Mouse (Mus musculus) cerebellum, postnatal 36 days (tissue): ENCODE results near the gene Cfap70.

Experiments
- DNase-seq, 2 experiments: peaks; one replicate each; pipeline ENCODE4 v3.0.0; 2021 to 2022; ENCODE audit warnings: mixed read lengths in 2 of 2

The Cfap70 gene

GRCm38 (mm10) chr14:20451765-20452331 is at the start of gene Cfap70:
Cfap70 (minus strand) TSS chr14:20452226.
- peak; percentile 25 to 39 for DNase-seq

DNA sequence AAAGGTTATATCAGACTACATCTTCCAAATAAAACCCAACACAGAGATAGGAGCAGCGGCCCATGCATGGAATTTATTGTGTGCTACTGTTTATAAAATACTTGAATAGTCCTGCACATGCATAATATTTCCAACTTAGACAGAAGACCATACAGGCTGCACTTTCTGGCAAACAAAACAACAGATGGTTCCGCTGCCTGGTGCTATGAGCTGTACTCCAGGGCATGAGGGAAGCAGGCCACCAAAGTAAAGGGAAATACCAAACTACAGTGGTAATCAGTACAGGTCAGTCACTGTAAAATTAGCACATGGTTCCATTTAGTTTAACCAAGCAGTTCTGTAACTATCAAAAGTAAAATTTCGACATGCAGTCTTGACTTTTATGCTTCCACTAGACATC is 48.0 kb upstream of the Cfap70 start:
- DNase-seq = peak; percentile 41 to 50

DNA sequence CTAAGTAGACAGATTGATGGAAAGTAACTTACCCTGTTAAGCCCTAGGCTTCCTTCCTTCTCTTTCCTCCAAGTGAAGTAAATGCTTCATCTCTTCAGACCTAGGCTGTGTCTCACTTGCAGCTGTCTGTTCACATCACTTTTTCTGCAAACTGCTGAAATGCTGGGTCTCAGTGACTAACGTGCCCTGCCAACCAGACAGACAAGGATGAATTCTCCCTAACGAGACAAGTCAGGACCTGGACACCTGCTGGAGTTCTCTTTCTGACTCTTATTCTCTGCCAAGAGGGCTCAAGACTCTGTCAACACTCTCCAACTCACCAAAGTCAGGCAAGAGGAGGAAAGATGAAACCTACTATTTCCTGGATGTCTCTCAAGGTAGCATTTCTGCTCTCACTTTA is 44.6 kb upstream of the Cfap70 start, which contains the start of gene Mss51:
Mss51 (minus strand) TSS at position 299 of the 400 bp plus-strand sequence.
- DNase-seq = no peak

GRCm38 (mm10) chr14:20486031-20486430 is 34.0 kb upstream of the Cfap70 start:
- no peak for DNase-seq

DNA sequence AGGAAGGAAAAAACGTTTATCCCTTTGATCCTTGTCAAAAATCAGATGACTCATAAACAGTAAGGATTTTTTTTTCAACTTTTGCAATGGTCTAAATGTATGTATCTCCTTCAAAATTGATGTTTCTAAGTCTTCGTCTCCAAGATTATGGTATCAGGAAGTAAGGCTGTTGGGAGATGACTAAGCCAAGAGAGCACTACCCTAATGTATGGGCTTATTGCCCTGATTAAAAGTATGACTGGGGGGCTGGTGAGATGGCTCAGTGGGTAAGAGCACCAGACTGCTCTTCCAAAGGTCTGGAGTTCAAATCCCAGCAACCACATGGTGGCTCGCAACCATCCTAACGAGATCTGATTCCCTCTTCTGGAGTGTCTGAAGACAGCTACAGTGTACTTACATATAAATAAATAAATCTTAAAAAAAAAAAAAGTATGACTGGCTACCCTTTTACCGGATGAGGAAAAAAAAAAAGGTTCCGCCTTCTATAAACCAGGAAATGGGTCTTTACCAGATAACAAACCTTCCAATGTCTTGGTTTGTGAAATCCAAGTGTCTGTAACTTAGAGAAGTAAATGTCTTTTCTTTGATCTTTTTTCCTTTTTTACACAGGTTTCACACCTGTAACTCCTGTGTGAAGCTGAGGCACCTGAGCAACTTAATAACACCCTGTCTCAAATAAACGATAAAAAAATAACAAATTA is 30.2 kb upstream of the Cfap70 start:
- DNase-seq = no peak

DNA sequence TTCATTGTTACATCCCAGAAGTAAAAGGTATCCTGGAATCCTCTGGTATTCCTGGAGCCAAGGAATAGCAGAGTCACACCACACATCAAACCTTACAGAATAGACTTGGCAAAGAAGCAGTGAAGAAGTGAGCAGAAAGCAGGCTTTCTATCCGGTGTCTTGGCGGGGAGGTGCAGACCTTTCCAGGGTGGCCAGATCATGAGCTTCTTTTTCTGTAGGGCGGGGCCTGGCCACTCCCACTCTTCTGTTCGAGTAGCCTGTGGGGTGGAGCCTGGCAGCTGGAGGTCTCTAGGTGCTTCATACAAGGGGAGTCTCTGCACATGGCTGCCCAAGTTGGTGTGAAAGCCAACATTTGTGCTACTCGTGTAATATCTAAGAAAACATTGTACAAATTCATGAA is 29.2 kb upstream of the Cfap70 start:
- DNase-seq = no peak

- no peak for DNase-seq
These were observed 28.2 kb upstream of the Cfap70 start for GRCm38 (mm10) chr14:20480195-20480579.

- peak; percentile 68 to 69 for DNase-seq
These were observed 27.5 kb upstream of the Cfap70 start, which contains the start of gene Anxa7 for GRCm38 (mm10) chr14:20479291-20480194. Anxa7 (minus strand) TSS chr14:20480133.

GRCm38 (mm10) chr14:20478801-20479200 is 26.8 kb upstream of the Cfap70 start:
- DNase-seq = no peak

DNA sequence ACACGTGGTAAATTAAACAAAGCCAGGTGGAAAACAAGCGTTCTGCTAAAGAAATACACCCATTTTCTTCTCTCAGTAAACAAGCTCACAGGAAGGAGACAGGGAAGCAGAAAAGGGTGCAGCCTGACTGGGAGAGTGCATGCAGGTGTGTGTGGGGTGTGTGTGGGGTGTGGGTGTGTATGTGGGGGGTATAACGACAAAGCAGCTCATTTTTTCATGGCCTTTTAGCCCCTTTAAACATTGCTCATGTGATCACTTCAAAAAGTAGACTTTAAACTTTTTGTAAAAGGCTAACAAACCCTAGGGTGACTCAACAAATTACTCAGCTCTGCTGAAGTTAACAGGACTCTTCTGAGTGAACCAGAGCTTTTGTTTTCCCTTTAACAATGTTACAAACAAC is 26.4 kb upstream of the Cfap70 start:
- DNase-seq = no peak

GRCm38 (mm10) chr14:20477261-20478025 is 25.4 kb upstream of the Cfap70 start:
- no peak for DNase-seq

GRCm38 (mm10) chr14:20460216-20460615 is 8.2 kb upstream of the Cfap70 start:
- DNase-seq = no peak

- no peak for DNase-seq
These were observed 6.4 kb upstream of the Cfap70 start for GRCm38 (mm10) chr14:20458378-20458777.

- DNase-seq = no peak
These were observed 903 bp upstream of the Cfap70 start for GRCm38 (mm10) chr14:20452929-20453328.

DNA sequence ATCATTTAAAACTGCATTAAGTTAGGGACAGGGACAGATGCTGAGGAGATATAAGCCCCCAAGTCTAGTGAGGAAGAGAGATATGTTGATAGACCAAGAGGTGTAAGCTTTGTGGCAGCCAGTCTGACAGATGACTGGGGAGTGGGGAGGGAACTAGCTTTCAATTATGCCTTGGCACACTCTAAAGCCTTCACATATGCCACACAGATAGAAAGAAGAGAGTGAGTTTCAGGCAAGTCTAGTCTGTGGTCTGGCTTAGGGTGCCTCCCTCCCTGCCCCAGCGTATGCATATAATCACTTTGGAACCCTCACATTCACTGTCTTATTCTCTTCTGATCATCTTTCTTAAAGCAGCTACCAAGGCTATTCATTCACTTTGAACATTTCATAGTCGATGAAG is 724 bp downstream of the Cfap70 start:
- no peak for DNase-seq

- DNase-seq = no peak
These were observed 4.8 kb downstream of the Cfap70 start for GRCm38 (mm10) chr14:20447209-20447608.

- no peak for DNase-seq
These were observed 9.8 kb downstream of the Cfap70 start for GRCm38 (mm10) chr14:20442252-20442651.

DNA sequence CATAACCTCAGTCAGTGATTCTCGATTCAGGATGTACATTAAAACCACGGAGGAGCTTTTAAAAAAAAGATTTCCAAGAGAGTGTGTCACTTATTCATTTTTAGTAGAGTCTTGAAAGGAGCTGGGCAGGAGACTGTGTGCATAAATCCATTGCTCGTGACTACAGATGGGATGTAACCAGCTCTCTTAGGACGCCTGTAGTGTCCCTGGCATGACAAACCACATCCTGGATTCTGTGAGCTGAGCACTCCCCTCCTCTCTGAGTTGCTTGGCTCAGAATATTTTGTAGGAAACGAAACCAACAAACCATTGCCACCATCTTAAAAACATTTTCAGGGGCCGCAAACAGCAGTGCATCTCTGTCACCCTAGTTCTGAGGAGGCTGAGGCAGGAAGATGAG is 15.1 kb downstream of the Cfap70 start:
- DNase-seq = no peak

DNA sequence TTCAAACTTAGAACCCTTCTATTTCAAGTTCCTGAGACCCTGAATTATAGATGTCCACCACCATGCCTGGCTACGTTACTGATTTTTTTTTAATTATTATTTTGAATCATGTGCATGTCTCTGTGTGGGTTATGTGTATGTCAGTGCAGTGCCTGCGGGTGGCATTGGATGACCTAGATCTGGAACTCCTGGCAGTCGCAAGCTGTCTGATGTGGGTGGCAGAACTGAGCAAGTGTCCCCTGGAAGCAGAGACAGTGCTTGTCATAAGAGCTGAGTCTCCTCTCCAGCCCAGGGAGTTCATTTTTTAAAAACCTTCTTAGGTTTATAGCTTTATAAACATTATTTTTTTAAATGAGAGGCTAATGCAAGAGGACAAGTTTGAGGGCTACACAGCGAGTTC is 19.6 kb downstream of the Cfap70 start:
- no peak for DNase-seq

DNA sequence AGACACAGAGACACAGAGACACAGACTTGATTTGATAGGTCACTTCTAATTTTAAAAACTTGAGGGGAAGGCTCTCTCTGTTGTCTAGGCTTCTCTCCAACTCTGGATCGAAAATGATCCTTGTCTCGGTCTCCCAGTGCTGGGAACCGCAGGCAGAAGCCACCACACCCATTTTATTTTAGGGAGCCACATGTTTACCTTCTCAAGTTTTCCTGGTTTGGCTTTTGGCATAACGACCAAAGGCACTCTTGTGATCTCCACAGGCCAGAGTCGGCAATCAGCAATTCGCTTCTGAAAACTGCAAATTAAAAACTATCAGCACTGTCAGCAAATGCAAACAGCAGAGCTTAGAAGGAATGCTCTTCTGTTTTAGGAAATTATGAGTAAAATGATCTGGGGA is 20.3 kb downstream of the Cfap70 start:
- no peak for DNase-seq

- DNase-seq = no peak
These were observed 22.2 kb downstream of the Cfap70 start for GRCm38 (mm10) chr14:20429833-20430232.

- DNase-seq = no peak
These were observed 23.4 kb downstream of the Cfap70 start for GRCm38 (mm10) chr14:20428593-20428992.

DNA sequence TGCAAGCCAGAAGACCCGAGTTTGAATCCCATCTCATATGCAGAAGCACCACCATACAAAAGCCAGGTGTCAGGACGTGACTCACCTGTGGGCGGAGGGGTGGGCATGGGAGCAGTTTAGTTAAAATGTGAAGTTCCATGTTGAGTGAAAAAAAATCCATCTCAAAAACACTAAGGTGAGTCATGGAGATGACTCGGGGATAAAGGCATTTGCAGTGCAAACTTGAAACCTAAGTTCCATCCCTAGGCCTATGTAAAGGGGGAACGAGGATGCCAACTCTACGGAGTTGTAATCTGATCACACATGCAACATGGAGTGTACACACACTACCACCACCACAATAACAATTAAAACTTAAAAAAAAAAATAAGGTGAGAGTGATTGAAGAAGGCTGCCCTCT is 29.0 kb downstream of the Cfap70 start:
- no peak for DNase-seq
